Mouse (Mus musculus) G1E (cell line): Measurements from ENCODE around the gene Slc22a4. TPM values are rescaled to one million over a fixed set of nuclear protein-coding genes. Genes with fewer than 3 reads are reported as not detected.

Experiments used
- ATAC-seq: 2 replicates; pipeline ENCODE4 v1.8.0; 2016; ENCODE audit warnings: mild to moderate bottlenecking; ENCODE audit not compliant: insufficient number of reproducible peaks, poor library complexity, low FRiP score, severe bottlenecking; ENCODE audit errors: extremely low read depth
- DNase-seq: peaks from one replicate; pipeline ENCODE4 v3.0.0; 2012; ENCODE audit warnings: low spot score
- H3K27me3 ChIP-seq: 2 replicates; pipeline ENCODE4 v1.6.1; 2012; ENCODE audit warnings: mild to moderate bottlenecking, low read length, inconsistent platforms; ENCODE audit not compliant: insufficient read depth
- H3K36me3 ChIP-seq: replicated peaks from 2 replicates; pipeline ENCODE3; 2012; ENCODE audit warnings: mild to moderate bottlenecking, inconsistent platforms
- H3K4me1 ChIP-seq: 2 replicates; pipeline ENCODE4 v1.6.1; 2012; ENCODE audit warnings: low read depth, low read length, inconsistent platforms, mixed read lengths; ENCODE audit not compliant: insufficient read depth
- H3K4me3 ChIP-seq: 2 replicates; pipeline ENCODE4 v1.5.1; 2012; ENCODE audit warnings: low read depth, mild to moderate bottlenecking, inconsistent platforms, low read length, moderate library complexity, mixed read lengths
- H3K9me3 ChIP-seq: replicated peaks from 2 replicates; pipeline ENCODE4 v1.6.1; 2012; ENCODE audit warnings: inconsistent platforms
- CTCF ChIP-seq: IDR thresholded peaks from 2 replicates; pipeline ENCODE4 v1.5.1; 2012; ENCODE audit warnings: low read depth, low read length, inconsistent platforms, mixed read lengths
- GATA1 ChIP-seq: IDR thresholded peaks from 2 replicates; pipeline ENCODE4 v1.6.1; 2012; ENCODE audit warnings: borderline replicate concordance, low read length, inconsistent platforms, mixed read lengths
- GATA2 ChIP-seq: IDR thresholded peaks from 2 replicates; pipeline ENCODE4 v1.6.1; 2012; ENCODE audit warnings: low read depth, low read length, inconsistent platforms, borderline replicate concordance
- POLR2AphosphoS5 ChIP-seq: IDR thresholded peaks from 2 replicates; pipeline ENCODE4 v1.6.1; 2012; ENCODE audit warnings: low read depth, low read length, inconsistent platforms; ENCODE audit not compliant: insufficient replicate concordance
- TAL1 ChIP-seq: conservative IDR thresholded peaks from 2 replicates; pipeline ENCODE4 v1.6.1; 2012; ENCODE audit warnings: low read depth, low read length, inconsistent platforms, mixed read lengths
- polyA plus RNA-seq: library from polyadenylated mRNA; stranded (reverse); fragments of >175 nt; gene quantifications from 2 replicates; pipeline ENCODE4 v1.2.3, GENCODE M21; 2012
- total RNA-seq, 2 experiments: library from RNA; stranded (forward) in 1 of 2; stranded (reverse) in 1 of 2; fragments of 200-1000 nt in 1 of 2; fragments of >200 nt in 1 of 2; fragmentation: Nextera tagmentation in 1 of 2; gene quantifications; 2 replicates each; pipeline ENCODE4 v1.2.3; 2014 to 2017

Gene Slc22a4
- total and polyA plus RNA-seq, 3 experiments: not detected

- H3K4me1 ChIP-seq: peaks cover 37% of the 10 kb centered on the region
- H3K4me3 ChIP-seq: no peak overlapping the region
- H3K9me3 ChIP-seq: no peaks in the 10 kb centered on the region
- no peak for TF ChIP-seq POLR2AphosphoS5
- no peak for TF ChIP-seq TAL1
- H3K36me3 ChIP-seq: no peaks in the 10 kb centered on the region
- ATAC-seq: no peak
- DNase-seq: peak; percentile 24
- no peaks in the 10 kb centered on the region for H3K27me3 ChIP-seq
Measured at GRCm38 (mm10) chr11:54002147-54002760, 25.6 kb downstream of the Slc22a4 start.

GRCm38 (mm10) chr11:53997661-53998060 is 30.2 kb downstream of the Slc22a4 start:
- Histone ChIP-seq H3K9me3 (no peaks in the 10 kb centered on the region), H3K4me3 (no peak overlapping the region), H3K27me3 (no peaks in the 10 kb centered on the region), H3K4me1 (no peaks in the 10 kb centered on the region), H3K36me3 (no peaks in the 10 kb centered on the region)
- no peak for ATAC-seq
- TF ChIP-seq CTCF: no peak
- no peak for TF ChIP-seq GATA1
- TF ChIP-seq GATA2: no peak
- no peak for TF ChIP-seq POLR2AphosphoS5
- TF ChIP-seq TAL1: no peak
- no peak for DNase-seq

- DNase-seq (no peak), ATAC-seq (no peak)
- TF ChIP-seq POLR2AphosphoS5 (no peak), GATA2 (no peak), GATA1 (no peak), TAL1 (no peak), CTCF (no peak)
- no peaks in the 10 kb centered on the region for H3K9me3 ChIP-seq
- no peaks in the 10 kb centered on the region for H3K27me3 ChIP-seq
- H3K4me3 ChIP-seq: no peak overlapping the region
- no peaks in the 10 kb centered on the region for H3K4me1 ChIP-seq
- no peaks in the 10 kb centered on the region for H3K36me3 ChIP-seq
Measured at GRCm38 (mm10) chr11:53992264-53992663, 35.6 kb downstream of the Slc22a4 start.

- Histone ChIP-seq H3K36me3 (no peaks in the 10 kb centered on the region), H3K4me1 (no peaks in the 10 kb centered on the region), H3K4me3 (no peak overlapping the region), H3K9me3 (no peaks in the 10 kb centered on the region), H3K27me3 (no peaks in the 10 kb centered on the region)
- ATAC-seq (no peak), DNase-seq (no peak)
- TF ChIP-seq TAL1: no peak
- TF ChIP-seq POLR2AphosphoS5: no peak
- no peak for TF ChIP-seq GATA1
- no peak for TF ChIP-seq GATA2
- TF ChIP-seq CTCF: no peak
Measured at GRCm38 (mm10) chr11:53989232-53989631, 38.7 kb downstream of the Slc22a4 start.

- ATAC-seq (no peak), DNase-seq (no peak)
- Histone ChIP-seq H3K4me1 (no peaks in the 10 kb centered on the region), H3K4me3 (no peak overlapping the region), H3K36me3 (no peaks in the 10 kb centered on the region), H3K27me3 (no peaks in the 10 kb centered on the region), H3K9me3 (no peaks in the 10 kb centered on the region)
- no peak for TF ChIP-seq GATA1
- no peak for TF ChIP-seq GATA2
- no peak for TF ChIP-seq CTCF
- TF ChIP-seq TAL1: no peak
- TF ChIP-seq POLR2AphosphoS5: no peak
Measured at GRCm38 (mm10) chr11:53988081-53988480, 39.8 kb downstream of the Slc22a4 start.

GRCm38 (mm10) chr11:53981396-53981795 is 46.5 kb downstream of the Slc22a4 start:
- no peaks in the 10 kb centered on the region for H3K36me3 ChIP-seq
- H3K27me3 ChIP-seq: peaks cover 11% of the 10 kb centered on the region; the same call in 1 of the 2 replicates
- DNase-seq (no peak), ATAC-seq (no peak)
- TF ChIP-seq POLR2AphosphoS5 (no peak), GATA2 (no peak), CTCF (no peak), TAL1 (no peak), GATA1 (no peak)
- no peaks in the 10 kb centered on the region; the same call in 1 of the 2 replicates for H3K4me1 ChIP-seq
- H3K9me3 ChIP-seq: no peaks in the 10 kb centered on the region
- no peak overlapping the region for H3K4me3 ChIP-seq
